Mouse (Mus musculus): ENCODE results near the gene Syt14. TPM values are rescaled to one million over a fixed set of nuclear protein-coding genes. Genes with fewer than 3 reads are reported as not detected.

Gene Syt14
- polyA plus RNA-seq, 1 experiment: 0.86 TPM

DNA sequence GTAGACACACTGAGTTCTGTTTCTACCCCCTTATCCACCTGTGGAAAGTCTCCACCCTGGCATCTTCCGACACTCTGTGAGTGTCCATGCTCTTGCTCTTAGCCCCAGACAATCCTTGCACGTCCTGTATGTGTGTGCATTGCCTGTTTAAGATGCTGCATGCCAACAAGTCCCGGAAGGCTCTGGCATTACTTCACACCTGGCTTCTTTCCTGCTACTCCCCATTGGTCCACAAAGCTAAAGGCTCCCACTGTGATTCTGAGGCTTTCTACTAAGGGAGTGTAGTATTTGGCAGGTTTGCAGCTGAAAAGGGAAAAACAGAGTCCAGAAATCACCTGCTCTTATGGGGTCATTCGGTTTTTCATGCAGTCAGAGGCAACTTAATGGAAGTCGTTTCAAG lies 162.7 kb downstream of the Syt14 start:
- H3K27ac ChIP-seq (ENCODE audit: control insufficient read depth, insufficient read depth, low read depth, low read length): no peak overlapping the region
- H3K36me3 ChIP-seq (ENCODE audit: control insufficient read depth, insufficient read depth, low read length): no peaks in the 10 kb centered on the region
- H3K4me3 ChIP-seq (ENCODE audit: control insufficient read depth, low read depth, low read length): no peak overlapping the region
- H3K4me1 ChIP-seq (ENCODE audit: control insufficient read depth, insufficient read depth, low read length): no peaks in the 10 kb centered on the region
- no peak for TF ChIP-seq CTCF (IDR thresholded peaks at IDR 0.05; ENCODE audit: control insufficient read depth, insufficient read depth, insufficient replicate concordance, low read depth, low read length)
- no peak for TF ChIP-seq POLR2A (IDR thresholded peaks at IDR 0.05; ENCODE audit: control insufficient read depth, low read depth, low read length)
- H3K27me3 ChIP-seq (ENCODE audit: control insufficient read depth, insufficient read depth, low read length): no peaks in the 10 kb centered on the region

DNA sequence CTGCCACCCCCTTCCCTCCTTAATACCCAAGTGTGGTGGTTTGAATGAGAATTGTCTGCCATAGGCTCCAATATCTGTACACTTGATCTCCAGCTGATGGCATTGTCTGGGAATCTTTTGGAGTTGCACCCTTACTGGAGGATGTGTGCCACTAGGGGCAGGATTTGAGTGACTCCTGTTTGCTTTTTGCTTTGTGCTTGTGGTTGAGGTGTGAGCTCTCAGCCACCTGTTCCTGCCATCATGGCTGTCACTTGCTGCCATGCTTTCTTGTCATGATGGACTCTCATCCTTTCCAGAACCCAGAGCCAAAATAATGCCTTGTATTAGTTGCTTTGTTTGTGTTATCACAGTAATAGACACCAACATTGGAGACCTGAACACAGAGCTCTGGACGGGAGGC lies 165.8 kb downstream of the Syt14 start:
- no peak overlapping the region for H3K27ac ChIP-seq (ENCODE audit: control insufficient read depth, insufficient read depth, low read depth, low read length)
- no peak for TF ChIP-seq CTCF (IDR thresholded peaks at IDR 0.05; ENCODE audit: control insufficient read depth, insufficient read depth, insufficient replicate concordance, low read depth, low read length)
- no peak for TF ChIP-seq POLR2A (IDR thresholded peaks at IDR 0.05; ENCODE audit: control insufficient read depth, low read depth, low read length)

DNA sequence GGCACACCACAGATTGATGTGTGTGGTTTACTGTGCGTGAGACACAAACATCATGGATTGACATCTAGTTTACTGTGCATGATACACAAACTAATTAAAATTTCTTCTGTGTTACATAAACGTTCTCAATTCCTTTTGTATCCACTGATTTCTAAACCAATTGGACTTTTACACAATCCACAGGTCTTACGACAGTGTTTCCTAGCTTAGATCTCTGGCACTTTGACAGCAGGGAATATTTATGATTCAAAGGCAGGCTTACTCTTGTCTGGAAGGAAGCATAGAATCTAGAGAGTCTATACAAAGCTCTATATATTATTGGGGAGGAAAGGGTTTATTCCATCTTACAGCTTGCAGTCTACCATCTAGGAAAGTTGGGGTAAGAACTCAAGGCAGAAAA lies 171.1 kb downstream of the Syt14 start:
- TF ChIP-seq POLR2A (IDR thresholded peaks at IDR 0.05; ENCODE audit: control insufficient read depth, low read depth, low read length) (no peak), CTCF (IDR thresholded peaks at IDR 0.05; ENCODE audit: control insufficient read depth, insufficient read depth, insufficient replicate concordance, low read depth, low read length) (no peak)
- Histone ChIP-seq H3K4me3 (ENCODE audit: control insufficient read depth, low read depth, low read length) (no peak overlapping the region), H3K27me3 (ENCODE audit: control insufficient read depth, insufficient read depth, low read length) (no peaks in the 10 kb centered on the region), H3K4me1 (ENCODE audit: control insufficient read depth, insufficient read depth, low read length) (no peaks in the 10 kb centered on the region), H3K27ac (ENCODE audit: control insufficient read depth, insufficient read depth, low read depth, low read length) (no peak overlapping the region), H3K36me3 (ENCODE audit: control insufficient read depth, insufficient read depth, low read length) (no peaks in the 10 kb centered on the region)

More for the DNA sequence above, 165.8 kb downstream of the Syt14 start:
- H3K4me3 ChIP-seq (ENCODE audit: control insufficient read depth, low read depth, low read length): no peak overlapping the region
- no peaks in the 10 kb centered on the region for H3K4me1 ChIP-seq (ENCODE audit: control insufficient read depth, insufficient read depth, low read length)
- no peaks in the 10 kb centered on the region for H3K36me3 ChIP-seq (ENCODE audit: control insufficient read depth, insufficient read depth, low read length)
- no peaks in the 10 kb centered on the region for H3K27me3 ChIP-seq (ENCODE audit: control insufficient read depth, insufficient read depth, low read length)

- no peak overlapping the region for H3K4me3 ChIP-seq (ENCODE audit: control insufficient read depth, low read depth, low read length)
- H3K4me1 ChIP-seq (ENCODE audit: control insufficient read depth, insufficient read depth, low read length): peaks cover 1% of the 10 kb centered on the region; the same call in 1 of the 2 replicates
- H3K27ac ChIP-seq (ENCODE audit: control insufficient read depth, insufficient read depth, low read depth, low read length): no peak overlapping the region
- TF ChIP-seq CTCF (IDR thresholded peaks at IDR 0.05; ENCODE audit: control insufficient read depth, insufficient read depth, insufficient replicate concordance, low read depth, low read length) (no peak), POLR2A (IDR thresholded peaks at IDR 0.05; ENCODE audit: control insufficient read depth, low read depth, low read length) (no peak)
- H3K36me3 ChIP-seq (ENCODE audit: control insufficient read depth, insufficient read depth, low read length): no peaks in the 10 kb centered on the region
- no peaks in the 10 kb centered on the region for H3K27me3 ChIP-seq (ENCODE audit: control insufficient read depth, insufficient read depth, low read length)
These were observed 174.1 kb downstream of the Syt14 start for GRCm38 (mm10) chr1:192861305-192861960.

DNA sequence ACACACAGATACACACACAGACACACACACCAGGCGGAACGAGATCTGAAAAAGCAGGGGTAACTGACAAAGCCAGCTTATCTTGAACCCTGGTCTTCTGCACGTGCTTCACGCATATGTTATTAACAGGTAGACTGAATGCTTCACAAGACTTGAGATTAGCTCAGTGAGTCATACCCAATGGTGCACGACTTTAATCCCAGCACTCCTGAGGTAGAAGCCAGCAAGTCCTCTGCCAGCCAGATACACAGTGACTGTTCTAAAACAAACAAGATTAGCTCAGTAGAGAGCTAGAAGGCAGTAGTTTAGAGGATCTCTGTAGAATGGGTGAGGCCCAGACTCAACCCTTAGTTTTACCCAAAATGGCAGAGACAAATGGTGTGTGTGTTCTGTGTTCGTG lies 175.3 kb downstream of the Syt14 start:
- Histone ChIP-seq H3K27ac (ENCODE audit: control insufficient read depth, insufficient read depth, low read depth, low read length) (no peak overlapping the region), H3K27me3 (ENCODE audit: control insufficient read depth, insufficient read depth, low read length) (no peaks in the 10 kb centered on the region), H3K4me3 (ENCODE audit: control insufficient read depth, low read depth, low read length) (no peak overlapping the region), H3K36me3 (ENCODE audit: control insufficient read depth, insufficient read depth, low read length) (no peaks in the 10 kb centered on the region), H3K4me1 (ENCODE audit: control insufficient read depth, insufficient read depth, low read length) (peaks cover 6% of the 10 kb centered on the region)
- TF ChIP-seq CTCF (IDR thresholded peaks at IDR 0.05; ENCODE audit: control insufficient read depth, insufficient read depth, insufficient replicate concordance, low read depth, low read length) (no peak), POLR2A (IDR thresholded peaks at IDR 0.05; ENCODE audit: control insufficient read depth, low read depth, low read length) (no peak)

DNA sequence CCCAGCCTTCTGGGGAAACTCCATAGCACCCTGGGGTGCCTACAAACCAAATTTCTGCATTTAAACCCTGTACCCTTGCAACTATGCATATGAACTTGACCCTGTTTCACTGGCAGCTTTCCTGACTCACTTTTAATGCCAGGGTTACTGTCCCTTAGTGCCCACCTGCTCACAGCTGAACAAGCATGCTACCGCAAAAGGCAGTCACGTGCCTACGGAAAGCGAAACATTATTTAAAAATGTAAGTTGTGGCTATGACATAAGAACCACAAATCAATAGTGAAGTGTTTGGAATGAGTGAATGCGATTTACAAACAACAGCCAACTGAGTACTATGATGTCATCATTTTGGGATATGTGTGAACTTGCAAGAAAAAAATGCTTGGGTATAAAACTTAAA lies 178.0 kb downstream of the Syt14 start:
- Histone ChIP-seq H3K27me3 (ENCODE audit: control insufficient read depth, insufficient read depth, low read length) (no peaks in the 10 kb centered on the region), H3K4me1 (ENCODE audit: control insufficient read depth, insufficient read depth, low read length) (peaks cover 10% of the 10 kb centered on the region), H3K36me3 (ENCODE audit: control insufficient read depth, insufficient read depth, low read length) (no peaks in the 10 kb centered on the region), H3K4me3 (ENCODE audit: control insufficient read depth, low read depth, low read length) (no peak overlapping the region), H3K27ac (ENCODE audit: control insufficient read depth, insufficient read depth, low read depth, low read length) (no peak overlapping the region)
- TF ChIP-seq CTCF (IDR thresholded peaks at IDR 0.05; ENCODE audit: control insufficient read depth, insufficient read depth, insufficient replicate concordance, low read depth, low read length): no peak
- TF ChIP-seq POLR2A (IDR thresholded peaks at IDR 0.05; ENCODE audit: control insufficient read depth, low read depth, low read length): no peak

DNA sequence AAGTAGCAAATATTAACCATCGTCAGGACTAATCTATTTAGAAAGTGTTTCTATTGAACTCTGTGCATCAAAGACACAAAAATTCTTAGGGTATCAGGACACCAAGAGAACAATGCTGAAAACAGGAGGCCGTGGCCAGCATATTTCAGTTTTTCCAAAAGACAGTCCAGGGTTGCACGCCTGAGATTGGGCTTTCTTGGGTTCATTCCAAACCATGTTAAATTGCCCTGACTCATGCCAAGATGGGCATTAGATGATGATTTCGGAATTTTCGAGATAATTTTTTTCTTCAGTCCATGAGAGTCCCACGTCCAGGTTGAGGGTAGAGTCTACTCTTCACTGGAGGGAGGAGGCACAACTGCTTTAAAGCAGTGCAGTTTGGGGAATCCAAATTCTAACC lies 178.6 kb downstream of the Syt14 start:
- Histone ChIP-seq H3K4me3 (ENCODE audit: control insufficient read depth, low read depth, low read length) (no peak overlapping the region), H3K27me3 (ENCODE audit: control insufficient read depth, insufficient read depth, low read length) (no peaks in the 10 kb centered on the region), H3K4me1 (ENCODE audit: control insufficient read depth, insufficient read depth, low read length) (peaks cover 10% of the 10 kb centered on the region), H3K27ac (ENCODE audit: control insufficient read depth, insufficient read depth, low read depth, low read length) (no peak overlapping the region), H3K36me3 (ENCODE audit: control insufficient read depth, insufficient read depth, low read length) (no peaks in the 10 kb centered on the region)
- TF ChIP-seq CTCF (IDR thresholded peaks at IDR 0.05; ENCODE audit: control insufficient read depth, insufficient read depth, insufficient replicate concordance, low read depth, low read length) (no peak), POLR2A (IDR thresholded peaks at IDR 0.05; ENCODE audit: control insufficient read depth, low read depth, low read length) (no peak)

Measured in testis, adult 2 months (tissue).